Mouse (Mus musculus) C2C12 (cell line): ENCODE data around the gene Lyrm1. TPM values are rescaled to one million over a fixed set of nuclear protein-coding genes. Genes with fewer than 3 reads are reported as not detected.

Experiments used
- H3K27me3 ChIP-seq: one replicate; pipeline ENCODE4 v1.6.1; 2011; ENCODE audit not compliant: control insufficient read depth, insufficient read depth, insufficient read length
- H3K36me3 ChIP-seq: one replicate; pipeline ENCODE4 v1.6.1; 2011; ENCODE audit not compliant: control insufficient read depth, insufficient read depth
- H3K4me3 ChIP-seq: one replicate; pipeline ENCODE4 v1.5.1; 2011; ENCODE audit warnings: mild to moderate bottlenecking, control low read depth; ENCODE audit not compliant: poor library complexity, insufficient read depth, severe bottlenecking
- H3K79me2 ChIP-seq: one replicate; pipeline ENCODE4 v1.6.1; 2011; ENCODE audit not compliant: control insufficient read depth, insufficient read depth
- H3K79me3 ChIP-seq: one replicate; pipeline ENCODE4 v1.6.1; 2011; ENCODE audit warnings: low read depth, control low read depth
- H3ac ChIP-seq: one replicate; pipeline ENCODE3; 2011; ENCODE audit warnings: low read depth; ENCODE audit not compliant: control insufficient read depth, insufficient read length
- CEBPB ChIP-seq: IDR thresholded peaks from one replicate; pipeline ENCODE4 v1.6.1; 2011; ENCODE audit warnings: low read depth, mild to moderate bottlenecking, control low read depth, moderate library complexity
- CTCF ChIP-seq: IDR thresholded peaks from one replicate; pipeline ENCODE4 v1.5.1; 2011; ENCODE audit not compliant: control insufficient read depth, insufficient read depth, insufficient read length
- FOSL1 ChIP-seq: IDR thresholded peaks from one replicate; pipeline ENCODE4 v1.8.0; 2011; ENCODE audit warnings: mild to moderate bottlenecking, low read length; ENCODE audit not compliant: poor library complexity, insufficient read depth, severe bottlenecking
- MAX ChIP-seq: IDR thresholded peaks from one replicate; pipeline ENCODE4 v1.6.1; 2011; ENCODE audit warnings: mild to moderate bottlenecking, control low read depth
- MYOD1 ChIP-seq: IDR thresholded peaks from one replicate; pipeline ENCODE4 v1.6.1; 2011; ENCODE audit warnings: low read depth; ENCODE audit not compliant: control insufficient read depth, insufficient read length
- MYOG ChIP-seq: IDR thresholded peaks from one replicate; pipeline ENCODE4 v1.6.1; 2011; ENCODE audit not compliant: control insufficient read depth, insufficient read length; ENCODE audit errors: extremely low read depth
- USF1 ChIP-seq: IDR thresholded peaks from one replicate; pipeline ENCODE4 v1.6.1; 2011; ENCODE audit warnings: low read depth, mild to moderate bottlenecking, control low read depth, moderate library complexity
- polyA plus RNA-seq: library from polyadenylated mRNA; unstranded; fragments of >200 nt; fragmentation: generic; extraction: Trizol; gene quantifications from one replicate; pipeline ENCODE4 v1.2.1, GENCODE M21; 2012; ENCODE audit warnings: missing spikeins

Lyrm1 gene
- polyA plus RNA-seq, 1 experiment: 2.2 TPM

- H3K36me3 ChIP-seq: no peaks in the 10 kb centered on the region
- H3ac ChIP-seq: no peak overlapping the region
- no peaks in the 10 kb centered on the region for H3K27me3 ChIP-seq
- H3K4me3 ChIP-seq: no peak overlapping the region
- no peaks in the 10 kb centered on the region for H3K79me3 ChIP-seq
- no peaks in the 10 kb centered on the region for H3K79me2 ChIP-seq
- TF ChIP-seq MYOG (no peak), MYOD1 (no peak), CTCF (no peak), CEBPB (no peak), MAX (no peak), USF1 (no peak), FOSL1 (no peak)
Measured at GRCm38 (mm10) chr7:119959091-119959490, 63.4 kb downstream of the Lyrm1 start.

- Histone ChIP-seq H3K27me3 (no peaks in the 10 kb centered on the region), H3K36me3 (no peaks in the 10 kb centered on the region), H3K79me2 (no peaks in the 10 kb centered on the region), H3K4me3 (no peak overlapping the region), H3K79me3 (no peaks in the 10 kb centered on the region), H3ac (no peak overlapping the region)
- TF ChIP-seq MYOG (no peak), FOSL1 (no peak), CTCF (no peak), MAX (no peak), MYOD1 (no peak), USF1 (no peak), CEBPB (no peak)
Measured at GRCm38 (mm10) chr7:119959491-119959890, 63.8 kb downstream of the Lyrm1 start.

- Histone ChIP-seq H3ac (no peak overlapping the region), H3K36me3 (no peaks in the 10 kb centered on the region), H3K27me3 (no peaks in the 10 kb centered on the region), H3K4me3 (no peak overlapping the region), H3K79me3 (no peaks in the 10 kb centered on the region), H3K79me2 (no peaks in the 10 kb centered on the region)
- TF ChIP-seq MAX (no peak), MYOG (no peak), MYOD1 (no peak), USF1 (no peak), CTCF (no peak), FOSL1 (no peak), CEBPB (no peak)
Measured at GRCm38 (mm10) chr7:119960006-119960405, 64.3 kb downstream of the Lyrm1 start.

GRCm38 (mm10) chr7:119960546-119960945, 64.9 kb downstream of the Lyrm1 start:
- no peaks in the 10 kb centered on the region for H3K79me2 ChIP-seq
- no peak for TF ChIP-seq MAX
- no peak for TF ChIP-seq CTCF
- TF ChIP-seq MYOD1: peak; percentile 27
- no peak overlapping the region for H3K4me3 ChIP-seq
- H3K27me3 ChIP-seq: no peaks in the 10 kb centered on the region
- H3ac ChIP-seq: no peak overlapping the region
- H3K79me3 ChIP-seq: no peaks in the 10 kb centered on the region
- H3K36me3 ChIP-seq: no peaks in the 10 kb centered on the region

- TF ChIP-seq MYOD1 (peak; percentile 40), CEBPB (no peak), FOSL1 (peak; percentile 16)
- Histone ChIP-seq H3K36me3 (no peaks in the 10 kb centered on the region), H3K79me2 (no peaks in the 10 kb centered on the region), H3K79me3 (no peaks in the 10 kb centered on the region), H3K4me3 (no peak overlapping the region), H3ac (no peak overlapping the region), H3K27me3 (no peaks in the 10 kb centered on the region)
Measured at GRCm38 (mm10) chr7:119961107-119961506, 65.4 kb downstream of the Lyrm1 start.

- Histone ChIP-seq H3K36me3 (no peaks in the 10 kb centered on the region), H3K79me3 (no peaks in the 10 kb centered on the region), H3K4me3 (no peak overlapping the region), H3K79me2 (no peaks in the 10 kb centered on the region), H3ac (no peak overlapping the region), H3K27me3 (no peaks in the 10 kb centered on the region)
- TF ChIP-seq CEBPB: no peak
- TF ChIP-seq MYOG: no peak
- no peak for TF ChIP-seq CTCF
- TF ChIP-seq USF1: no peak
- TF ChIP-seq FOSL1: no peak
- TF ChIP-seq MYOD1: no peak
- TF ChIP-seq MAX: no peak
Measured at GRCm38 (mm10) chr7:119965205-119965604, 69.5 kb downstream of the Lyrm1 start.
